Mouse (Mus musculus) limb, embryonic 14.5 days (tissue): ENCODE measurements around the gene Dgka. TPM values are rescaled to one million over a fixed set of nuclear protein-coding genes. Genes with fewer than 3 reads are reported as not detected.

ENCODE experiments used
- ATAC-seq: fragments of 200-750 bp; cut with Nextera tagmentation; 2 replicates; pipeline ENCODE4 v1.8.0; 2017; ENCODE audit warnings: low read depth, moderate number of reproducible peaks, moderate TSS enrichment; ENCODE audit not compliant: low FRiP score
- DNase-seq: peaks from one replicate; pipeline ENCODE4 v3.0.0-alpha.2; 2015; ENCODE audit warnings: low spot score
- H3K27ac ChIP-seq: fragments of 300-500 bp; sonication (generic); replicated peaks from 2 replicates; pipeline ENCODE4 v1.5.1; 2014; ENCODE audit warnings: low read depth, mild to moderate bottlenecking, low read length, moderate library complexity, mixed read lengths
- H3K27me3 ChIP-seq: fragments of 300-500 bp; sonication (generic); 2 replicates; pipeline ENCODE4 v1.6.1; 2014; ENCODE audit warnings: low read length, mixed read lengths; ENCODE audit not compliant: control insufficient read depth, insufficient read depth
- H3K36me3 ChIP-seq: fragments of 300-500 bp; sonication (generic); 2 replicates; pipeline ENCODE4 v1.6.1; 2014; ENCODE audit warnings: mild to moderate bottlenecking, low read length, moderate library complexity, mixed read lengths; ENCODE audit not compliant: control insufficient read depth, insufficient read depth
- H3K4me1 ChIP-seq: fragments of 300-500 bp; sonication (generic); 2 replicates; pipeline ENCODE4 v1.6.1; 2014; ENCODE audit warnings: antibody characterized with exemption, low read length, mixed read lengths; ENCODE audit not compliant: control insufficient read depth, insufficient read depth
- H3K4me2 ChIP-seq: fragments of 300-500 bp; sonication (generic); replicated peaks from 2 replicates; pipeline ENCODE4 v1.6.1; 2014; ENCODE audit warnings: low read depth, mild to moderate bottlenecking, low read length, moderate library complexity; ENCODE audit not compliant: severe bottlenecking
- H3K4me3 ChIP-seq: fragments of 300-500 bp; sonication (generic); replicated peaks from 2 replicates; pipeline ENCODE4 v1.5.1; 2014; ENCODE audit warnings: low read length
- H3K9ac ChIP-seq: fragments of 300-500 bp; sonication (generic); 2 replicates; pipeline ENCODE4 v1.6.1; 2014; ENCODE audit warnings: mild to moderate bottlenecking, low read depth, low read length, moderate library complexity; ENCODE audit not compliant: severe bottlenecking
- H3K9me3 ChIP-seq: fragments of 300-500 bp; sonication (generic); 2 replicates; pipeline ENCODE4 v1.6.1; 2016; ENCODE audit warnings: low read length; ENCODE audit not compliant: control insufficient read depth
- POLR2A ChIP-seq: fragments of 200-500 bp; IDR thresholded peaks from 2 replicates; pipeline ENCODE4 v1.8.0; 2012; ENCODE audit warnings: inconsistent platforms, mild to moderate bottlenecking, moderate library complexity, borderline replicate concordance; ENCODE audit not compliant: insufficient read depth, insufficient read length; ENCODE audit errors: extremely low read depth
- WGBS: fragments of 180-500 bp; shearing (Covaris S2); extraction: QIAGEN DNeasy Blood & Tissue Kit; methylation state at CpG from one replicate; pipeline ENCODE4 v1.1.7; 2014; 5-methylcytosine and 5-hydroxymethylcytosine counted together
- polyA plus RNA-seq, 2 experiments: library from polyadenylated mRNA; depleted of rRNA in 1 of 2; stranded (reverse) in 1 of 2; unstranded in 1 of 2; fragments of >200 nt; fragmentation: Nextera tagmentation in 1 of 2; extraction: Ambion mirVana in 1 of 2; gene quantifications; 2 replicates each; pipeline versions ENCODE4 v1.2.1 to v1.2.3; 2012 to 2014

Dgka gene
- polyA plus RNA-seq, 2 experiments: 19.9 to 26.6 TPM

DNA sequence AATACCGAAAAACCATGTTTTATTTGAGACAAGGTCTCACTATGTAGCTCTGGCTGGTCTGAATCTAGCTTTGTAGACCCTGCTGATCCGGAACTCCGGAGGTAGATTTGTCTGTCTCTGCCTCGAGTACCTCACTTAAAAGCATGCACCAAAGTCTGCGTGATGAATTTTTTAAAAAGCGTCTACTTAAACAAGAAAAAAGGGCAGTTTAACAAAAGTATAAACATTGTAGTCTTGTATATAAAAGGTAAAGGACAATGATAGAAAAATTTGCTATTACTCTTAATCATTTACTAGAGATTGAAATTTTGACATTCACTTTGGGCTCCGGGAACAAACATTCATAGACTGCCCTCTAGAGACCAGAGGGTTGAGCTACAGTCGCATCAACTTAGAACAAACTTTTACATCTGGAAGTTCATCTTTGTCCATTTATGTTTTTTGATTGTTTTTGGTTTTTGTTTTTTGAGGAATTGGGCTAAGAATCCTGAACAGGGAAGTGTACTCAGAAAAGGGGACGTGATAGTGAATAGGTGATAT lies 70.1 kb downstream of the Dgka start:
- H3K9me3 ChIP-seq: no peaks in the 10 kb centered on the region
- WGBS: 2% methylated on average over 9 of the region's 9 CpGs
- no peaks in the 10 kb centered on the region for H3K27me3 ChIP-seq
- peak overlapping the region; percentile 96 for H3K4me2 ChIP-seq
- peaks cover 11% of the 10 kb centered on the region for H3K36me3 ChIP-seq
- TF ChIP-seq POLR2A: no peak
- 0 out of 2 replicates have a peak overlapping the region, but pooled peaks have one; percentile 7 for H3K27ac ChIP-seq
- H3K4me3 ChIP-seq: peak overlapping the region; percentile 67
- ATAC-seq (no peak), DNase-seq (peak; percentile 74)
- H3K9ac ChIP-seq: peak overlapping the region; percentile 62; the same call in 1 of the 2 replicates
- peaks cover 7% of the 10 kb centered on the region for H3K4me1 ChIP-seq

DNA sequence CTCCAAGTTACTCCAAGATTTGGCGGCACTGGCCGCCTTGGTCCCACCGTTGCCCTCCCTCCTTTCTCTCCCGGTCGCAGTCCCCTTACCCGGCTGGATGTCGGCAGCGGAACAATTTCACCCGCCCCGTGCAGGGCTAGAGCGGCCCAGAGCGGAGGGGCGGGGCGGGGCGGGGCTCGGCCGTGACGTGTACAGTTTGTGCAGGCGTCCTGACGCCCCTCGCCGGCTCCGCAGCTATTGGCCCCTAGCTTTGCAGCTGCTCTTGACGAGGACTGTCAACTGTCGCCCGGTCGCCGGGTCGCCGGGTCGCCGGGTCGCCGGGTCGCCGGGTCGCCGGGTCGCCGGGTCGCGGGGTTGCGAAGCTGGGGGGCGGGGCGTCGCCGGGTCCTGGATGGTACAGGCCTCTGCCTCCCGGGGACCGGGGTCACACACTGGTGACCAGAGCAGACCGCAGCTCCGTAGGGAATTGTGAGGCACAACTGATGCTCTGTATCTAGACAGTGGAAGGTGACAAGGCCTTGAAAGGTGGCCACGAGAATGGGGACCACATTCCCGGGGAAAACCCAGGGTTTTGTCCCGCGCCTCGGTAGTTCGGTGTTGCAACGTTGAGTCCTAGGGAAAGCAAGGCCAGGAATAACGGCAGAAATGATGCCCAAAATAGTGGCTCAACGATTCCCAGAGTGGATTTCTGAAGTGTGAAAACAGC lies 70.7 kb downstream of the Dgka start, which contains the start of gene Suox:
Gene Suox, minus strand, starts transcription at position 311 of the 706 bp plus-strand sequence.
- TF ChIP-seq POLR2A: peak; percentile 57; the same call in 1 of the 2 replicates
- Histone ChIP-seq H3K36me3 (peaks cover 9% of the 10 kb centered on the region), H3K9me3 (no peaks in the 10 kb centered on the region), H3K4me2 (peak within 1 kb of the TSS; percentile 96), H3K27ac (0 out of 2 replicates have a peak within 1 kb of the TSS, but pooled peaks have one; percentile 7), H3K9ac (peak within 1 kb of the TSS; percentile 62), H3K27me3 (no peaks in the 10 kb centered on the region), H3K4me3 (peak within 1 kb of the TSS; percentile 67), H3K4me1 (peaks cover 7% of the 10 kb centered on the region)
- DNase-seq: peak; percentile 87
- WGBS: under 1% methylated on average over 54 of the region's 60 CpGs
- ATAC-seq: peak; percentile 93

DNA sequence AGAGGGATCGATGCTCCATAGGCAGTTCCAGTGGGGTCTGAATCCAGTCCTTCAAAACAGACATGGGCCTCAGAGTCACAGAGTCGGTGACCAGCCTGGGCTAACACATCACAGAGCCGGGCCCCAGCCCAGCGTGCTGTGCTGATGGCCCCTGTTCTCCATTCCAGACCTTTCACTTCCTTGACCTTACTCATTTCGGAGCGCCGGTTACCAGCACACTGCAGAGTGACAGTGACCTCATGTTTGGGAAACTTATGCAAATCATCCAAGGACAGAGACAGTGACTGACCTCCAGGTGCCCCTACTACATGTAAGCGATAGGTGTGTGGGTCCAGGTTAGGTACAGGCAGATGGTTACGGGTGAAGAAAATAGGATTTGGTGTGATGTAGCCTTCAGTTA lies 73.5 kb downstream of the Dgka start:
- ATAC-seq: no peak
- TF ChIP-seq POLR2A: no peak
- 96% methylated on average over 9 of the region's 9 CpGs for WGBS
- Histone ChIP-seq H3K4me2 (no peak overlapping the region), H3K27me3 (no peaks in the 10 kb centered on the region), H3K9me3 (no peaks in the 10 kb centered on the region), H3K4me1 (peaks cover 7% of the 10 kb centered on the region), H3K9ac (no peak overlapping the region), H3K4me3 (no peak overlapping the region), H3K27ac (no peak overlapping the region), H3K36me3 (peaks cover 5% of the 10 kb centered on the region)
- DNase-seq: no peak

Other genes with a start within 250 kb of the Dgka start
- 54.9 and 56.7 TPM in 2 replicates for gene Myl6b, start 246.2 kb downstream of the Dgka start, polyA plus RNA-seq (2012; rRNA removed)
- 6.1 and 6.6 TPM in 2 replicates for gene Myl6b, start 246.2 kb downstream of the Dgka start, polyA plus RNA-seq (2014; fragmentation: Nextera tagmentation; extraction: Ambion mirVana)
- 51.3 and 59.6 TPM in 2 replicates for gene Esyt1, start 219.0 kb downstream of the Dgka start, polyA plus RNA-seq (2012; rRNA removed)
- gene Esyt1, start 219.0 kb downstream of the Dgka start, polyA plus RNA-seq (2014; fragmentation: Nextera tagmentation; extraction: Ambion mirVana): 35.8 and 37.9 TPM in 2 replicates
- 15.2 and 17.2 TPM in 2 replicates for gene Zc3h10, start 197.1 kb downstream of the Dgka start, polyA plus RNA-seq (2012; rRNA removed)
- gene Zc3h10, start 197.1 kb downstream of the Dgka start, polyA plus RNA-seq (2014; fragmentation: Nextera tagmentation; extraction: Ambion mirVana): 13.7 and 14.5 TPM in 2 replicates
- 2,621 and 3,931 TPM in 2 replicates for gene Rpl41, start 195.6 kb downstream of the Dgka start, polyA plus RNA-seq (2012; rRNA removed)
- gene Rpl41, start 195.6 kb downstream of the Dgka start, polyA plus RNA-seq (2014; fragmentation: Nextera tagmentation; extraction: Ambion mirVana): 4,572 and 4,920 TPM in 2 replicates
- 111 and 186 TPM in 2 replicates for gene Pa2g4, start 178.9 kb downstream of the Dgka start, polyA plus RNA-seq (2012; rRNA removed)
- gene Pa2g4, start 178.9 kb downstream of the Dgka start, polyA plus RNA-seq (2014; fragmentation: Nextera tagmentation; extraction: Ambion mirVana): 207 and 210 TPM in 2 replicates
- gene Erbb3, start 155.2 kb downstream of the Dgka start, polyA plus RNA-seq (2012; rRNA removed): 17.5 and 18.2 TPM in 2 replicates
- gene Erbb3, start 155.2 kb downstream of the Dgka start, polyA plus RNA-seq (2014; fragmentation: Nextera tagmentation; extraction: Ambion mirVana): 19.6 and 21.1 TPM in 2 replicates
- gene Rps26, start 118.1 kb downstream of the Dgka start, polyA plus RNA-seq (2012; rRNA removed): 1,619 and 1,662 TPM in 2 replicates
- gene Rps26, start 118.1 kb downstream of the Dgka start, polyA plus RNA-seq (2014; fragmentation: Nextera tagmentation; extraction: Ambion mirVana): 1,135 and 1,177 TPM in 2 replicates
- 8.0 and 10.3 TPM in 2 replicates for gene Ikzf4, start 98.9 kb downstream of the Dgka start, polyA plus RNA-seq (2012; rRNA removed)
- gene Ikzf4, start 98.9 kb downstream of the Dgka start, polyA plus RNA-seq (2014; fragmentation: Nextera tagmentation; extraction: Ambion mirVana): 4.6 and 5.2 TPM in 2 replicates
- gene Suox, start 70.8 kb downstream of the Dgka start, polyA plus RNA-seq (2012; rRNA removed): 17.0 and 17.7 TPM in 2 replicates
- 13.1 and 16.3 TPM in 2 replicates for gene Suox, start 70.8 kb downstream of the Dgka start, polyA plus RNA-seq (2014; fragmentation: Nextera tagmentation; extraction: Ambion mirVana)
- gene Rab5b, start 48.6 kb downstream of the Dgka start, polyA plus RNA-seq (2012; rRNA removed): 88.3 and 96.3 TPM in 2 replicates
- gene Rab5b, start 48.6 kb downstream of the Dgka start, polyA plus RNA-seq (2014; fragmentation: Nextera tagmentation; extraction: Ambion mirVana): 78.8 and 86.9 TPM in 2 replicates
- 3.7 and 3.8 TPM in 2 replicates for gene Pmel, start 40.7 kb downstream of the Dgka start, polyA plus RNA-seq (2012; rRNA removed)
- 4.6 and 5.5 TPM in 2 replicates for gene Pmel, start 40.7 kb downstream of the Dgka start, polyA plus RNA-seq (2014; fragmentation: Nextera tagmentation; extraction: Ambion mirVana)
- 132 and 148 TPM in 2 replicates for gene Cdk2, start 39.8 kb downstream of the Dgka start, polyA plus RNA-seq (2012; rRNA removed)
- gene Cdk2, start 39.8 kb downstream of the Dgka start, polyA plus RNA-seq (2014; fragmentation: Nextera tagmentation; extraction: Ambion mirVana): 106 and 115 TPM in 2 replicates
- 49.9 and 60.3 TPM in 2 replicates for gene Pym1, start 3.0 kb upstream of the Dgka start, polyA plus RNA-seq (2012; rRNA removed)
- gene Pym1, start 3.0 kb upstream of the Dgka start, polyA plus RNA-seq (2014; fragmentation: Nextera tagmentation; extraction: Ambion mirVana): 36.0 and 36.8 TPM in 2 replicates
- gene Mmp19, start 46.1 kb upstream of the Dgka start, polyA plus RNA-seq (2012; rRNA removed): 1.4 TPM in 2 replicates
- 0.86 and 1.1 TPM in 2 replicates for gene Mmp19, start 46.1 kb upstream of the Dgka start, polyA plus RNA-seq (2014; fragmentation: Nextera tagmentation; extraction: Ambion mirVana)
- 26.3 and 30.6 TPM in 2 replicates for gene Dnajc14, start 59.2 kb upstream of the Dgka start, polyA plus RNA-seq (2012; rRNA removed)
- gene Dnajc14, start 59.2 kb upstream of the Dgka start, polyA plus RNA-seq (2014; fragmentation: Nextera tagmentation; extraction: Ambion mirVana): 44.5 and 45.7 TPM in 2 replicates
- gene Tmem198b, start 59.5 kb upstream of the Dgka start, polyA plus RNA-seq (2012; rRNA removed): 41.3 and 59.1 TPM in 2 replicates
- 14.9 and 18.6 TPM in 2 replicates for gene Tmem198b, start 59.5 kb upstream of the Dgka start, polyA plus RNA-seq (2014; fragmentation: Nextera tagmentation; extraction: Ambion mirVana)
- 68.2 and 122 TPM in 2 replicates for gene Sarnp, start 72.5 kb upstream of the Dgka start, polyA plus RNA-seq (2012; rRNA removed)
- gene Sarnp, start 72.5 kb upstream of the Dgka start, polyA plus RNA-seq (2014; fragmentation: Nextera tagmentation; extraction: Ambion mirVana): 200 TPM in 2 replicates
- 29.4 and 31.6 TPM in 2 replicates for gene Ormdl2, start 76.8 kb upstream of the Dgka start, polyA plus RNA-seq (2012; rRNA removed)
- gene Ormdl2, start 76.8 kb upstream of the Dgka start, polyA plus RNA-seq (2014; fragmentation: Nextera tagmentation; extraction: Ambion mirVana): 45.4 and 52.7 TPM in 2 replicates
- 10.8 and 11.8 TPM in 2 replicates for gene Gdf11, start 146.9 kb upstream of the Dgka start, polyA plus RNA-seq (2012; rRNA removed)
- gene Gdf11, start 146.9 kb upstream of the Dgka start, polyA plus RNA-seq (2014; fragmentation: Nextera tagmentation; extraction: Ambion mirVana): 6.3 and 9.2 TPM in 2 replicates
- 346 and 448 TPM in 2 replicates for gene Cd63, start 156.1 kb upstream of the Dgka start, polyA plus RNA-seq (2012; rRNA removed)
- gene Cd63, start 156.1 kb upstream of the Dgka start, polyA plus RNA-seq (2014; fragmentation: Nextera tagmentation; extraction: Ambion mirVana): 942 and 957 TPM in 2 replicates
- gene Rdh5, start 178.0 kb upstream of the Dgka start, polyA plus RNA-seq (2012; rRNA removed): 17.9 and 23.2 TPM in 2 replicates
- 11.8 and 12.5 TPM in 2 replicates for gene Rdh5, start 178.0 kb upstream of the Dgka start, polyA plus RNA-seq (2014; fragmentation: Nextera tagmentation; extraction: Ambion mirVana)
- gene Bloc1s1, start 179.2 kb upstream of the Dgka start, polyA plus RNA-seq (2012; rRNA removed): 211 and 285 TPM in 2 replicates
- gene Bloc1s1, start 179.2 kb upstream of the Dgka start, polyA plus RNA-seq (2014; fragmentation: Nextera tagmentation; extraction: Ambion mirVana): 242 and 262 TPM in 2 replicates
- 22.3 and 24.1 TPM in 2 replicates for gene Itga7, start 189.0 kb upstream of the Dgka start, polyA plus RNA-seq (2012; rRNA removed)
- 7.0 and 11.5 TPM in 2 replicates for gene Itga7, start 189.0 kb upstream of the Dgka start, polyA plus RNA-seq (2014; fragmentation: Nextera tagmentation; extraction: Ambion mirVana)
- 0.24 and 0.38 TPM in 2 replicates for gene Mettl7b, start 216.1 kb upstream of the Dgka start, polyA plus RNA-seq (2012; rRNA removed)
- 0.21 and 0.80 TPM in 2 replicates for gene Mettl7b, start 216.1 kb upstream of the Dgka start, polyA plus RNA-seq (2014; fragmentation: Nextera tagmentation; extraction: Ambion mirVana)
- not detected in 2 replicates for gene Olfr9, start 244.6 kb upstream of the Dgka start, polyA plus RNA-seq (2012; rRNA removed)
- gene Olfr9, start 244.6 kb upstream of the Dgka start, polyA plus RNA-seq (2014; fragmentation: Nextera tagmentation; extraction: Ambion mirVana): not detected in 2 replicates